Mouse (Mus musculus) fibroblast of lung, adult 2 months (primary cell): ENCODE measurements around the gene Olfr705.
"Not testable (repeated sequence)": the region's sequence is repeated elsewhere in the genome, so short reads cannot be mapped to it uniquely, and the experiment has no call there.

Source experiments
- DNase-seq: peaks from one replicate; pipeline ENCODE4 v3.0.0-alpha.2; 2011; ENCODE audit warnings: low read depth

Gene Olfr705

DNA sequence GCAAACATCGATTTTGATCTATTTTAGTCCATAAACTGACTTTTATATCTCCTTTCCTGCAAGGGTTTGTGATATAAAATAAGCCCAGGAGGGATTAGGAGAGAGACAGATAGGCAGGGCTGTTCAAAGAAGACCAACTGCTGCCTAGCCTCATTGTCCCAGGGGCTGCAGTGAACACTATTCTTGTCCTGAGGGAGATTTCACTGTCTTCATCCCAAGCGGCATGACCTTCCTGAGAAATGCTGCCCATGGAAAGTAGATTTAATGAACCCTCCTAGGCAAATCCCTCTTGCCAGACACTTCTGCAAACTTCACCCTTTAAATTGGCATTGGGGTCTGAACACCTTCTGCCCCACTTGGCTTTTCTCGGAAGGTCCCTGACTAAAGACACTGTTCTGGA is at the start of gene Olfr705:
Gene Olfr705, minus strand, starts transcription at position 101 of the 400 bp plus-strand sequence.
- DNase-seq: no peak

DNA sequence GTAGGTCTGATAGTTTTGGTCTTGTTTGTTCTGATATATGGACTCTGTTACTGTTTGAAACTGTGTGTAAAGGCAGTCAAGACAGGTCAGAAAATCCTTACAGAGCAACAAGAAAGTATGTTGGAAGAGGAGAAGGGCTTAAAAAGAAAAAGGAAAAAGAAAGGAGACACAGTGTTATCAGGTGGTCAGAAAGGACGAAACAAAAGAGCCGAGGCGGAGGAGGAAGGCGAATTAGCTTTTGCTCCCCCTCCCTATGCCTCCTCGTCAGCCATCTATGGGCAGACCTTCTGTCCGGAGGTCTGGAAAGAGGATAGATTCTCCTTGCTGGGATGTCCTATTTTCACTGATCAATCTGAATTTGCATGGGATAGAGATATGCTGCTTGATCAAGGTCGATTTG is 44.3 kb upstream of the Olfr705 start:
- DNase-seq: not testable (repeated sequence)

DNA sequence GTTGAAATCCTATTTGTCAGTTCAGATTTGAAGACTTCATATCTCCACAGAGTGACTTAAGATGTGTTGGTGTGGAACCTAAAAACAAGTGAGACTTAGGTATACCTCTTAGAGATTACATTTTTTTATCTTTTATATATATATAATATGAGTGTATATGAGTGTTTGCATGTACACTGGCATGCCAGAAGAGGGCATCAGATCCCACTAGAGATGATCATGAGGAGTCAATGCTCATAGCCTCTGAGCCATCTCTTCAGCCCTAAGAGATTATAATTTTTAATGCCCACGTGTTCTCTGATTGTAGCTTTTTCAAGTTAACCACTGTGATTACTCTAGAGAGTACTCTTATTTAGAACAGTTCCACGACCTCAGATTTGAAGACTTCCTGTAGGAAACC is 31.0 kb upstream of the Olfr705 start, which contains the start of gene Olfr1532-ps1:
Gene Olfr1532-ps1, plus strand, starts transcription at position 326 of the 400 bp plus-strand sequence.
- DNase-seq: no peak

DNA sequence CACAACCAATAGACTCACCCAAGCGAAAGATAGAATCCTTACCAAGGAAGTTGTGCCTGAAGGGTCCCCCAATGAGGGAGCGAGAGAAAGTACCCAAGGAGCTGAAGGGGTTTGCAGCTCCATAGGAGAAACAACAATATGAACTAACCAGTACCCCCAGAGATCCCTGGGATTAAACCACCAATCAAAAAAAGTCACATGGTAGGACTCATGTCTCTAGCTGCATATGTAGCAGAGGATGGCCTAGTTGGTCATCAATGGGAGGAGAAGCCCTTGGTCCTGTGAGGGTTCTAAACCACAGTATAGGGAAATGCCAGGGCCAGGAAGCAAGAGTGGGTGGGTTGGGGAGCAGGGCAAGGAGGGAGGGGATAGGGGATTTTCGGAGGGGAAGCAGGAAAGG is 24.4 kb upstream of the Olfr705 start, which contains the start of gene Olfr707:
Gene Olfr707, minus strand, starts transcription at position 101 of the 400 bp plus-strand sequence.
- not testable (repeated sequence) for DNase-seq

DNA sequence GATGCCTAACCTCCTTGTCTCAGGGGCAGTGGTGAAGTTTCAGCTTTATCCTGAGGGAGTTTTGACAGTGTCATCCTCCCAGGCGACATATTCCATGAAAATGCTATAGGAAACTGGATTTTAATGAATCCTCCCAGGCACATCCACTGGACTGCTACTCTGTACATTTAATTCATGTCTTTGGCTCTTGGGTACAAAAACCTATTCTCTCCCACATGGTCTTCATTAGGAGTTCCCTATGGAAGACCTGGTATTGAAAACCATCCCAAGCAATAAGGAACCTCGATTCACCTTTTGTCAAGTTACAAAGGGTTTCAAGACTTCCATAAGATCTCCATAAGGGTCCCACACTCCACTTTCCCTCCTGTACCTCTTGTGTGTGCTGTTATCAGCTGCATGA is 11.4 kb upstream of the Olfr705 start, which contains the start of gene Olfr706:
Gene Olfr706, minus strand, starts transcription at position 101 of the 400 bp plus-strand sequence.
- DNase-seq: no peak

DNA sequence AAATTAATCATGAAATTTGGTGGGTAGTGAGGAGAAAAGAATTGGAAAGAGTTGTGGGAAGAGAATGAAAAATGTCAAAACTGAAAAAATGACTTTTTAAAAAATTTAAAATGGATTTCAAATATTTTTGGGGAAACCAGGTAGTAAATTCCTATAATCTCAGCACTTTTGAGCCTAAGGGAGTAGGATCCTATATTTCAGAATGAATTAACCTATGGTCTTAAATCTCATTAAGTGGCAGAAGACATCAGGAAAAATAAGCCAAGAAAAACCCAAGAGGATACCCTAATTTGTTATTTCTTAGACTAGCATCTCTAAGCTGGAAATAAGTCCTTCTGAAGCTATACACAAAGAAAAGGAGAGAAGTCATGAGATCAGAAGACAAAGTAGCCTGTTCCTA is 13.8 kb downstream of the Olfr705 start, which contains the start of gene Olfr704:
Gene Olfr704, plus strand, starts transcription at position 301 of the 400 bp plus-strand sequence.
- DNase-seq: no peak

DNA sequence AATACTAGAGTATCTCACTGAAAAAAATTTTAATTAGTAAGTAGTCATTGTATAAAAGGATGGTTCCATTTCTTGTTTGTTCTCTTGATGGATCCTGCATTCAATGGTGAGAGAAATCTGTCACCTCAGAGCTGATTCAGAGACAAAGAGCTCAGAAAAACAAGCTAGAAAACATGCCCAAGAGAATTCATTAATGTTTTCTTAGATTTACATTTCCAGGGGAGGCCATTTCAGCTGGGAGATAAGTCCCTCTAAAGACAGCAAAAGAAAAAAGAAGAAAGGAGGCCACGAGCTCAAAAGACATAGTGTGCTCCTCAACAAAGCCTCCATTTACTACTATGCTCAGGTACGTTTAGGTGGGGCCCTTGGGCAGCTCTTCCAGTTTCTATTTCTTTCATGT is 33.6 kb downstream of the Olfr705 start, which contains the start of gene Olfr703:
Gene Olfr703, plus strand, starts transcription at position 301 of the 400 bp plus-strand sequence.
- no peak for DNase-seq

DNA sequence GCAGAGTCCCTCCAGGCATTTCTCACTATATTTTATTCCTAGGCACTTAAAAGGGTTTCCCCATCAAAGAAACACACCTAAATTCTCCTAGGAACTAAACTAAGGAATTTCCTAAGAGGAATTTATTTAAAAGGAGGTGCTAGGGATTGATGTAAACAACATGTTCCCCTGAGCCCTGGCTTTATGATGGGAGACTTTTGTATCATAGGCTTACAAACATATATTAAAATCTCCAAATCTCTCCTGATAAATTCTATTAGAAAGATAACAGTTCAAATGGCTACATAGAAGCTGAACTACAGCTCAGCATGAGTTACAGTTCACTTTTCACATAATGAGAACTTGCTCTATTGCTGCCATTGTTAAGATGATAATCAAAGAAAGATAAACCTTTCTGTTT is 42.9 kb downstream of the Olfr705 start, which contains the start of gene Olfr702:
Gene Olfr702, minus strand, starts transcription at position 101 of the 400 bp plus-strand sequence.
- no peak for DNase-seq
